Mouse (Mus musculus) lung, postnatal 0 days (tissue): Measurements from ENCODE around the gene Alk.

Source experiments
- CTCF ChIP-seq: IDR thresholded peaks from 2 replicates; pipeline ENCODE4 v1.5.1; 2016; ENCODE audit warnings: antibody characterized with exemption, mild to moderate bottlenecking
- EP300 ChIP-seq: IDR thresholded peaks from 2 replicates; pipeline ENCODE4 v1.6.1; 2016; ENCODE audit warnings: antibody characterized with exemption, mild to moderate bottlenecking, control low read depth

GRCm38 (mm10) chr17:72120278-72120677, 484.1 kb downstream of the Alk start:
- no peak for TF ChIP-seq EP300
- no peak for TF ChIP-seq CTCF
